Comparison of ENCODE assay signal across 31 mouse cellular contexts in genomic region chr1:84222051-84222450, GRCm38 (mm10).
DNase-seq lines count a peak whose midpoint lies in the region; ATAC-seq lines count a peak whose summit lies in the region.
"Had no signal": no experiment of that assay in that cellular context is flagged by ENCODE, and none has a peak within 500 bp of the region (broad histone marks: within the 10 kb centered on the region; RNA-seq: fewer than 3 reads in every experiment).

No protein-coding gene starts in this region.

- 47% methylated on average over 1 of the region's 1 CpGs for WGBS in forebrain, embryonic 16.5 days
- 83% methylated on average over 1 of the region's 1 CpGs for WGBS in forebrain, embryonic 13.5 days
- 79% methylated on average over 1 of the region's 1 CpGs for WGBS in midbrain, embryonic 15.5 days
- WGBS in midbrain, embryonic 10.5 days: 58% methylated on average over 1 of the region's 1 CpGs

- H3K9me3 ChIP-seq in forebrain, embryonic 16.5 days (ENCODE audit: control insufficient read depth, low read length): no peaks in the 10 kb centered on the region
- no peaks in the 10 kb centered on the region for H3K9me3 ChIP-seq in forebrain, embryonic 13.5 days (replicated peaks)
- no peaks in the 10 kb centered on the region for H3K9me3 ChIP-seq in midbrain, embryonic 15.5 days
- no peaks in the 10 kb centered on the region for H3K9me3 ChIP-seq in midbrain, embryonic 10.5 days (replicated peaks)
- H3K9me3 ChIP-seq: hindbrain, embryonic 12.5 days; neural tube, embryonic 12.5 days had no signal

- no peak overlapping the region for H3K9ac ChIP-seq in forebrain, embryonic 16.5 days (replicated peaks; ENCODE audit: low read depth, low read length)
- no peak overlapping the region for H3K9ac ChIP-seq in forebrain, embryonic 13.5 days
- H3K9ac ChIP-seq in midbrain, embryonic 15.5 days: no peak overlapping the region
- H3K9ac ChIP-seq: hindbrain, embryonic 12.5 days; liver, embryonic 14.5 days; neural tube, embryonic 12.5 days had no signal

- H3K4me1 ChIP-seq in forebrain, embryonic 16.5 days (replicated peaks; ENCODE audit: control insufficient read depth, insufficient read depth, low read length): 0 out of 2 replicates have a peak, but pooled peaks cover 2% of the 10 kb centered on the region
- 0 out of 2 replicates have a peak, but pooled peaks cover 5% of the 10 kb centered on the region for H3K4me1 ChIP-seq in forebrain, embryonic 13.5 days
- 0 out of 2 replicates have a peak, but pooled peaks cover 3% of the 10 kb centered on the region for H3K4me1 ChIP-seq in midbrain, embryonic 15.5 days
- no peaks in the 10 kb centered on the region for H3K4me1 ChIP-seq in midbrain, embryonic 10.5 days
- H3K4me1 ChIP-seq: neural tube, embryonic 12.5 days had no signal

- no peak overlapping the region for H3K27ac ChIP-seq in forebrain, embryonic 16.5 days (ENCODE audit: low read length)
- no peak overlapping the region for H3K27ac ChIP-seq in forebrain, embryonic 13.5 days
- no peak overlapping the region for H3K27ac ChIP-seq in midbrain, embryonic 15.5 days
- H3K27ac ChIP-seq in midbrain, embryonic 10.5 days (replicated peaks): no peak overlapping the region
- H3K27ac ChIP-seq: gastrocnemius, adult 2 months; hindbrain, embryonic 12.5 days; liver, embryonic 14.5 days; macrophage; neural tube, embryonic 12.5 days had no signal

- no peak for DNase-seq in midbrain, embryonic 10.5 days (ENCODE audit: low spot score)
- DNase-seq in cerebellum, adult 9-10 months: peak; percentile 33
- DNase-seq in embryo, embryonic 9.5 days (ENCODE audit: extremely low spot score): no peak
- DNase-seq in layer of hippocampus, adult 9-10 months (ENCODE audit: low spot score): no peak
- DNase-seq: adrenal gland, adult 2 months; adrenal gland, postnatal 36 days; B cell, adult 2 months; gastrocnemius, adult 2 months; gastrocnemius, postnatal 36 days; heart, adult 18-20 months; heart, postnatal 36 days; kidney, adult 2 months; kidney, postnatal 36 days; layer of hippocampus, adult 9-11 months; liver; lung, adult 2 months; lung, postnatal 10 days; right cerebral cortex, adult 18-20 months; spleen, adult 18-20 months; thymus, adult 18-20 months; thymus, postnatal 25 days had no signal

- H3K36me3 ChIP-seq in forebrain, embryonic 16.5 days (ENCODE audit: control insufficient read depth, insufficient read depth): no peaks in the 10 kb centered on the region
- no peaks in the 10 kb centered on the region for H3K36me3 ChIP-seq in forebrain, embryonic 13.5 days (ENCODE audit: poor library complexity, severe bottlenecking)
- H3K36me3 ChIP-seq in midbrain, embryonic 15.5 days (replicated peaks): no peaks in the 10 kb centered on the region
- H3K36me3 ChIP-seq in midbrain, embryonic 10.5 days: no peaks in the 10 kb centered on the region
- H3K36me3 ChIP-seq: hindbrain, embryonic 12.5 days; neural tube, embryonic 12.5 days had no signal

- H3K4me3 ChIP-seq in forebrain, embryonic 16.5 days (replicated peaks; ENCODE audit: low read length): no peak overlapping the region
- H3K4me3 ChIP-seq in forebrain, embryonic 13.5 days: no peak overlapping the region
- H3K4me3 ChIP-seq in midbrain, embryonic 15.5 days: no peak overlapping the region
- no peak overlapping the region for H3K4me3 ChIP-seq in midbrain, embryonic 10.5 days
- H3K4me3 ChIP-seq: gastrocnemius, adult 2 months; hindbrain, embryonic 12.5 days; myocyte; neural tube, embryonic 12.5 days had no signal

- no peak overlapping the region for H3K4me2 ChIP-seq in forebrain, embryonic 16.5 days (ENCODE audit: low read length)
- no peak overlapping the region for H3K4me2 ChIP-seq in forebrain, embryonic 13.5 days
- H3K4me2 ChIP-seq in midbrain, embryonic 15.5 days: no peak overlapping the region
- H3K4me2 ChIP-seq: heart, embryonic 11.5 days; hindbrain, embryonic 12.5 days; neural tube, embryonic 12.5 days had no signal

- no peaks in the 10 kb centered on the region for H3K27me3 ChIP-seq in forebrain, embryonic 16.5 days (replicated peaks; ENCODE audit: control insufficient read depth, insufficient read depth, low read length)
- no peaks in the 10 kb centered on the region for H3K27me3 ChIP-seq in forebrain, embryonic 13.5 days
- no peaks in the 10 kb centered on the region for H3K27me3 ChIP-seq in midbrain, embryonic 15.5 days (replicated peaks)
- H3K27me3 ChIP-seq in midbrain, embryonic 10.5 days (ENCODE audit: low read depth, poor library complexity, severe bottlenecking): no peaks in the 10 kb centered on the region
- H3K27me3 ChIP-seq: hindbrain, embryonic 12.5 days; neural tube, embryonic 12.5 days had no signal

- peak; percentile 72 for ATAC-seq in forebrain, embryonic 16.5 days
- ATAC-seq in forebrain, embryonic 13.5 days: no peak
- peak; percentile 71 for ATAC-seq in midbrain, embryonic 15.5 days (replicated peaks)
- ATAC-seq: activated CD4-positive, CD25-positive, alpha-beta regulatory T cell, adult 4 months had no signal
